Mouse (Mus musculus) ES-E14 (cell line): ENCODE measurements around the gene Sufu.

Source experiments
- MAFK ChIP-seq: IDR thresholded peaks from 2 replicates; pipeline ENCODE4 v1.6.1; 2014; ENCODE audit warnings: mild to moderate bottlenecking, low read depth, low read length, inconsistent platforms; ENCODE audit not compliant: insufficient read depth
- ZC3H11A ChIP-seq: IDR thresholded peaks from 2 replicates; pipeline ENCODE4 v1.6.1; 2012; ENCODE audit warnings: low read depth, mild to moderate bottlenecking, inconsistent platforms, low read length, borderline replicate concordance
- ZNF384 ChIP-seq: IDR thresholded peaks from 2 replicates; pipeline ENCODE4 v1.6.1; 2012; ENCODE audit warnings: low read depth, low read length, inconsistent platforms

DNA sequence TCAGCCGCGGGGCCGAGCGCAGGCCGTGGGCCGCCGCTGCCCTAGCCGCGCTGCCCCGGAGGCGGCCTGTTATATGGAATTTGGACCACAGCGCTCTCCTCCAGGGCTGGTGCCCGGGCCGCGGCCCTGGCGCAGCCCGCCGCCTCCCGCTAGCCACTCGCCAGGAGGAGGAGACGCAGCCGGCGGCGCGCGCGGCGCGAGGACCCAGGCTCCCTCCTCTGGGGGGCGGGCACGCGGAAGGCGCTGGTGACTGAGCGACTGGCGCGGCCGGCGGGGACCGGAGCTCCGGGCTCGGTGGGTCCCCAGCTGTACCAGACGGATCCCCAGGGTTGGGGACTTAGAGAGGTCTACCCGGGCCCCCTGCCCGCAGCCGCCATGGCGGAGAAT lies 105.4 kb downstream of the Sufu start:
- no peak for TF ChIP-seq ZNF384
- TF ChIP-seq ZC3H11A: no peak
- no peak for TF ChIP-seq MAFK
